Mouse (Mus musculus): Measurements from ENCODE around the gene Abhd12b. TPM values are rescaled to one million over a fixed set of nuclear protein-coding genes. Genes with fewer than 3 reads are reported as not detected.
A peak's percentile ranks its signal among the peaks of the same experiment; 100 is the strongest.

Gene Abhd12b
- polyA plus RNA-seq (2015; fragmentation: Nextera tagmentation; extraction: Ambion mirVana), result not detected in 2 replicates

DNA sequence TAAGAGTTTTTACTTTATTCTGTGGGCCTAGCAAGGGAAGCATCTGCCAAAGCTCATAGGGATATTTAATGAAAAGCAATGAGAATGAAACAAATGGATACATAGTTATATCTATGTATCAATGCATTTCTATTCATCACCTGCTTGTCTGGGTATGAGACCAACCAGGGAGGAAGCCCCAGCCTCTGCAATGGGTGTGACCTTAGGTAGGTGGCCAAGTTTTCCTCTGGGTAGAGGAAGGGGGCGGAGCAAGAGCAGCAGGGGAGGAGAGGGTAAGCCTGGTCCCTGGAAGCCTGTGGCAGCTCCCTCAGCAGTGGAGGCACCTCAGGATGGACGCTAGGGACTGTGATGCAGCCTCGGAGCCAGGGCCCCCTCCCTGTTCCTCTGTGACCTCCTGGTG, at the start of gene Abhd12b:
Gene Abhd12b (plus strand): TSS at position 301 of the 400 bp plus-strand sequence.
- Histone ChIP-seq H3K27ac (no peak within 1 kb of the TSS), H3K9me3 (no peaks in the 10 kb centered on the region), H3K4me2 (no peak within 1 kb of the TSS), H3K9ac (no peak within 1 kb of the TSS), H3K36me3 (no peaks in the 10 kb centered on the region), H3K27me3 (replicated peaks) (no peaks in the 10 kb centered on the region), H3K4me3 (replicated peaks) (no peak within 1 kb of the TSS), H3K4me1 (no peaks in the 10 kb centered on the region)
- ATAC-seq (ENCODE audit: insufficient read depth, low FRiP score, low read depth), result no peak
- 61% methylated on average over 3 of the region's 3 CpGs for WGBS

DNA sequence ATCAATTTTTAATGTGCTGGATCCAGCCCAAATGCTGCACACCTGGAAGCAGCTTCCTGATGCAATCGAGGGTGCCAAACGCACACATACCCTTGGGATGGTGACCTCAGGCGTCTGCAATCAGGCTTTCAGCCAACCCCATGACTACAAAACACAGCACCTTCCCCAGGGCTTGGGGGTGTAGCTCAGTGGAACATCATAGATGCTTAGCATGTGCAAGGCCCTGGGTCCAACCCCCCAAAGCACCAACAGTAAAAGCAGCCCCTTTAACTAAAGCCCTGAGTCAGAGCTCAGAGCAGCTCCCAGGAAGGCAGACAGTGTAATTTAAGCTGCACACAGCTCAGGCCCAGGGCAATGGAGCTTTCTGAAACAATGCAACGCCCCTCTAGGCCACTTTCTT, 49.7 kb upstream of the Abhd12b start:
- peaks cover 12% of the 10 kb centered on the region; the same call in 1 of the 2 replicates for H3K4me1 ChIP-seq
- H3K27ac ChIP-seq, result no peak overlapping the region
- H3K4me2 ChIP-seq, result no peak overlapping the region
- H3K36me3 ChIP-seq, result no peaks in the 10 kb centered on the region
- WGBS, result 44% methylated on average over 4 of the region's 4 CpGs
- no peaks in the 10 kb centered on the region for H3K9me3 ChIP-seq
- ATAC-seq (ENCODE audit: insufficient read depth, low FRiP score, low read depth), result no peak
- H3K9ac ChIP-seq, result no peak overlapping the region
- no peak overlapping the region for H3K4me3 ChIP-seq (replicated peaks)
- no peaks in the 10 kb centered on the region for H3K27me3 ChIP-seq (replicated peaks)

- WGBS, result 49% methylated on average over 5 of the region's 5 CpGs
- no peak overlapping the region for H3K4me2 ChIP-seq
- H3K9me3 ChIP-seq, result no peaks in the 10 kb centered on the region
- no peak overlapping the region for H3K27ac ChIP-seq
- H3K9ac ChIP-seq, result no peak overlapping the region
- no peak overlapping the region for H3K4me3 ChIP-seq (replicated peaks)
- H3K36me3 ChIP-seq, result no peaks in the 10 kb centered on the region
- no peak for ATAC-seq (ENCODE audit: insufficient read depth, low FRiP score, low read depth)
- peaks cover 14% of the 10 kb centered on the region for H3K4me1 ChIP-seq
- no peaks in the 10 kb centered on the region for H3K27me3 ChIP-seq (replicated peaks)
Observed at GRCm38 (mm10) chr12:70104776-70105420, 49.0 kb upstream of the Abhd12b start.

- Histone ChIP-seq H3K36me3 (no peaks in the 10 kb centered on the region), H3K4me3 (replicated peaks) (no peak overlapping the region), H3K4me2 (no peak overlapping the region), H3K27ac (peak overlapping the region; percentile 3; the same call in 1 of the 2 replicates), H3K4me1 (peaks cover 21% of the 10 kb centered on the region), H3K9me3 (no peaks in the 10 kb centered on the region), H3K27me3 (replicated peaks) (no peaks in the 10 kb centered on the region), H3K9ac (no peak overlapping the region)
- 58% methylated on average over 6 of the region's 6 CpGs for WGBS
- no peak for ATAC-seq (ENCODE audit: insufficient read depth, low FRiP score, low read depth)
Observed at GRCm38 (mm10) chr12:70105885-70106284, 48.1 kb upstream of the Abhd12b start.

- H3K27me3 ChIP-seq (replicated peaks), result no peaks in the 10 kb centered on the region
- peaks cover 21% of the 10 kb centered on the region for H3K4me1 ChIP-seq
- H3K4me3 ChIP-seq (replicated peaks), result no peak overlapping the region
- H3K36me3 ChIP-seq, result no peaks in the 10 kb centered on the region
- no peak overlapping the region for H3K4me2 ChIP-seq
- peak overlapping the region; percentile 3; the same call in 1 of the 2 replicates for H3K27ac ChIP-seq
- ATAC-seq (ENCODE audit: insufficient read depth, low FRiP score, low read depth), result no peak
- 51% methylated on average over 9 of the region's 9 CpGs for WGBS
- H3K9me3 ChIP-seq, result no peaks in the 10 kb centered on the region
- H3K9ac ChIP-seq, result no peak overlapping the region
Observed at GRCm38 (mm10) chr12:70106508-70106907, 47.4 kb upstream of the Abhd12b start.

DNA sequence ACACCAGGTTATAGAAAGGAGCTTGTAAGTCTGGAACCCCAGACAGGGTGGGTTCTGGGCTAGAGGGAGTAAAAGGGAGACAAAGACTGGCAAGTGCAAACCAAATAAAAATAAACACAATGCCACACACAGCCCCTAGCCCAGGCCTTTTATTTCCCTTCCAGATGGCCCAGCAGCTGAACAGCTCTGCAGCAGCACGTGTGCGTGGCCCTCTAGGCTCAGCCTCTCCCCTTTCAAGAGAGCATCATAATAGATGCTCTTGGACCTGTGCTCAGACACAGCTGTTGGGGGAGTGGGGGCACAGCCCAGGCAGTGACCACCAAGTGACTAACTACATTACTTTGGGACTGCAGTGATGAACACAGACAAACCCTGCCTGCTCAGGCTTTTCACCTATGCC, 45.8 kb upstream of the Abhd12b start:
- no peak for ATAC-seq (ENCODE audit: insufficient read depth, low FRiP score, low read depth)
- Histone ChIP-seq H3K4me1 (peaks cover 21% of the 10 kb centered on the region), H3K9ac (no peak overlapping the region), H3K4me3 (replicated peaks) (no peak overlapping the region), H3K36me3 (no peaks in the 10 kb centered on the region), H3K4me2 (no peak overlapping the region), H3K27me3 (replicated peaks) (no peaks in the 10 kb centered on the region), H3K27ac (no peak overlapping the region), H3K9me3 (no peaks in the 10 kb centered on the region)
- 41% methylated on average over 2 of the region's 2 CpGs for WGBS

DNA sequence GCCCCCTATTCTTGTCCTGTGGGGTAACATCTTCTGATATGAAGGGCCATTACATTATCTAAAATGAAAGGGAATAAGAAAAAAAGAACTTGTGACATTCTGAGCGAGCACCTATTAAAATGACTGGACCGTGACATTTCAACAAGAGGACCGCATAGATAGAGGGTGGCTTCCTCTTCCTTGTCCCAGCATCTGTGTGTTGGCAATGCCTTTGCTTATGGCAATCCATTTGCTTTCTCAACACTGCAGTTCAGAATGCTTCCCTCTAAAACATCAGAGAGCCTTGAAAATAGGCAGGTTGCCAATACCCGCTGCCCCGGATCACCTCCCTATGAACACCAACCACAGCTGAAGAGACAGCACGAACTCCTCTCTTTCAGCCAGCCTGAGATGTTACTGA, 44.0 kb upstream of the Abhd12b start:
- no peaks in the 10 kb centered on the region for H3K27me3 ChIP-seq (replicated peaks)
- no peak for ATAC-seq (ENCODE audit: insufficient read depth, low FRiP score, low read depth)
- peak overlapping the region; percentile 96 for H3K4me2 ChIP-seq
- no peaks in the 10 kb centered on the region for H3K36me3 ChIP-seq
- H3K9ac ChIP-seq, result no peak overlapping the region
- no peak overlapping the region for H3K27ac ChIP-seq
- H3K9me3 ChIP-seq, result no peaks in the 10 kb centered on the region
- H3K4me3 ChIP-seq (replicated peaks), result peak overlapping the region; percentile 87
- peaks cover 18% of the 10 kb centered on the region for H3K4me1 ChIP-seq
- 58% methylated on average over 6 of the region's 6 CpGs for WGBS

GRCm38 (mm10) chr12:70110375-70111116, 43.4 kb upstream of the Abhd12b start:
- Histone ChIP-seq H3K4me1 (peaks cover 13% of the 10 kb centered on the region), H3K4me3 (replicated peaks) (peak overlapping the region; percentile 87), H3K4me2 (peak overlapping the region; percentile 96), H3K9me3 (no peaks in the 10 kb centered on the region), H3K36me3 (no peaks in the 10 kb centered on the region), H3K9ac (peak overlapping the region; percentile 78), H3K27me3 (replicated peaks) (no peaks in the 10 kb centered on the region), H3K27ac (peak overlapping the region; percentile 91)
- no peak for ATAC-seq (ENCODE audit: insufficient read depth, low FRiP score, low read depth)
- WGBS, result 11% methylated on average over 23 of the region's 23 CpGs

GRCm38 (mm10) chr12:70111117-70111366, 42.9 kb upstream of the Abhd12b start:
- 0% methylated on average over 16 of the region's 16 CpGs for WGBS
- Histone ChIP-seq H3K9ac (peak overlapping the region; percentile 78), H3K36me3 (no peaks in the 10 kb centered on the region), H3K27me3 (replicated peaks) (no peaks in the 10 kb centered on the region), H3K4me1 (peaks cover 13% of the 10 kb centered on the region), H3K27ac (peak overlapping the region; percentile 91), H3K4me2 (peak overlapping the region; percentile 96), H3K4me3 (replicated peaks) (peak overlapping the region; percentile 87), H3K9me3 (no peaks in the 10 kb centered on the region)
- ATAC-seq (ENCODE audit: insufficient read depth, low FRiP score, low read depth), result peak; percentile 45

GRCm38 (mm10) chr12:70111367-70112089, 42.4 kb upstream of the Abhd12b start:
- H3K36me3 ChIP-seq, result no peaks in the 10 kb centered on the region
- H3K9ac ChIP-seq, result peak overlapping the region; percentile 78
- peak overlapping the region; percentile 96 for H3K4me2 ChIP-seq
- H3K27ac ChIP-seq, result peak overlapping the region; percentile 91
- under 1% methylated on average over 91 of the region's 101 CpGs for WGBS
- no peaks in the 10 kb centered on the region for H3K9me3 ChIP-seq
- H3K27me3 ChIP-seq (replicated peaks), result no peaks in the 10 kb centered on the region
- H3K4me1 ChIP-seq, result peaks cover 13% of the 10 kb centered on the region
- ATAC-seq (ENCODE audit: insufficient read depth, low FRiP score, low read depth), result peak; percentile 88
- peak overlapping the region; percentile 87 for H3K4me3 ChIP-seq (replicated peaks)

- peak overlapping the region; percentile 87 for H3K4me3 ChIP-seq (replicated peaks)
- no peaks in the 10 kb centered on the region for H3K27me3 ChIP-seq (replicated peaks)
- H3K4me1 ChIP-seq, result peaks cover 12% of the 10 kb centered on the region
- no peaks in the 10 kb centered on the region for H3K36me3 ChIP-seq
- no peak for ATAC-seq (ENCODE audit: insufficient read depth, low FRiP score, low read depth)
- H3K9me3 ChIP-seq, result no peaks in the 10 kb centered on the region
- peak overlapping the region; percentile 96 for H3K4me2 ChIP-seq
- H3K27ac ChIP-seq, result peak overlapping the region; percentile 91
- no peak overlapping the region for H3K9ac ChIP-seq
- 4% methylated on average over 16 of the region's 16 CpGs for WGBS
Observed at GRCm38 (mm10) chr12:70112090-70112383, 41.9 kb upstream of the Abhd12b start.

DNA sequence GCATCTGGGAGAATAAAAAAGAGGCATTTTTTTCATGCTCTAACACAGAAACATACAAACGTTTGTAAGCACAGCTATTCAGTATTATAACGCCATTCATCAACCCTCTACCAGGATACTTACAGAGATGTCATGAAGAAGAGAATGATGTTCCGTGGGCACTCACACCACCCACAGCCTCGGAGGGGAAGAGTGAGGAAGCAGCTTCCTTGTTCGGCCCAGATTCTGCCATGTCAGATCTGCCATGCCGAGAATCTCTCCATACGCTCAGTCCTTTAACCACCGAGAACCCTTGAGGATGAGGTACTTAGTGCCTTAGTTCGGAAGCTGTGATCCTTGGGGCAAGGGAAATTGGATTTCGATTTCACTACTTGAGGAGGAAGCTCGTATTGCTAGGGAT, 40.6 kb upstream of the Abhd12b start, which contains the start of gene Nin:
Gene Nin (minus strand): TSS at position 367 of the 400 bp plus-strand sequence.
- no peak for ATAC-seq (ENCODE audit: insufficient read depth, low FRiP score, low read depth)
- H3K4me2 ChIP-seq, result no peak within 1 kb of the TSS
- H3K4me3 ChIP-seq (replicated peaks), result no peak within 1 kb of the TSS
- 69% methylated on average over 11 of the region's 11 CpGs for WGBS
- H3K36me3 ChIP-seq, result no peaks in the 10 kb centered on the region
- H3K27ac ChIP-seq, result no peak within 1 kb of the TSS
- H3K27me3 ChIP-seq (replicated peaks), result no peaks in the 10 kb centered on the region
- H3K9ac ChIP-seq, result no peak within 1 kb of the TSS
- H3K9me3 ChIP-seq, result no peaks in the 10 kb centered on the region
- peaks cover 9% of the 10 kb centered on the region for H3K4me1 ChIP-seq
